Mouse (Mus musculus) MEL (cell line): ENCODE measurements around the gene Icam5. TPM values are rescaled to one million over a fixed set of nuclear protein-coding genes. Genes with fewer than 3 reads are reported as not detected.

ENCODE experiments used
- DNase-seq: peaks from one replicate; pipeline ENCODE4 v3.0.0; 2011; ENCODE audit warnings: low read depth, low spot score
- H3K27ac ChIP-seq: 2 replicates; pipeline ENCODE4 v1.5.1; 2012; ENCODE audit warnings: low read depth, mild to moderate bottlenecking, control low read depth, low read length, moderate library complexity; ENCODE audit not compliant: control insufficient read depth
- H3K27me3 ChIP-seq, 2 experiments: fragments of 150-350 bp in 1 of 2; sonication (generic) in 1 of 2; 2 replicates each; pipeline ENCODE4 v1.6.1; 2012; ENCODE audit warnings: low read length in 2 of 2, mild to moderate bottlenecking in 2 of 2, improper control_type of control experiment in 1 of 2, moderate library complexity in 1 of 2; ENCODE audit not compliant: insufficient read depth in 2 of 2, control insufficient read depth in 1 of 2
- H3K36me3 ChIP-seq, 2 experiments: 2 replicates each; pipeline ENCODE4 v1.6.1; 2012 to 2014; ENCODE audit warnings: low read length in 2 of 2, improper control_type of control experiment in 1 of 2, inconsistent platforms in 1 of 2, mild to moderate bottlenecking in 1 of 2; ENCODE audit not compliant: insufficient read depth in 2 of 2, control insufficient read depth in 1 of 2
- H3K4me1 ChIP-seq, 2 experiments: fragments of 150-350 bp in 1 of 2; sonication (generic) in 1 of 2; 2 replicates each; pipeline ENCODE4 v1.6.1; 2012; ENCODE audit warnings: low read length in 2 of 2, improper control_type of control experiment in 1 of 2, mild to moderate bottlenecking in 1 of 2; ENCODE audit not compliant: insufficient read depth in 2 of 2, control insufficient read depth in 1 of 2
- H3K4me3 ChIP-seq, 2 experiments: fragments of 150-350 bp in 1 of 2; sonication (generic) in 1 of 2; 2 replicates each; pipeline ENCODE4 v1.5.1; 2012; ENCODE audit warnings: low read depth in 2 of 2, low read length in 2 of 2, mild to moderate bottlenecking in 2 of 2, moderate library complexity in 2 of 2, control low read depth in 1 of 2, improper control_type of control experiment in 1 of 2; ENCODE audit not compliant: control insufficient read depth in 1 of 2, insufficient read depth in 1 of 2
- H3K79me2 ChIP-seq: 2 replicates; pipeline ENCODE4 v1.6.1; 2012; ENCODE audit warnings: mild to moderate bottlenecking, low read length, moderate library complexity; ENCODE audit not compliant: control insufficient read depth, poor library complexity, insufficient read depth
- H3K9ac ChIP-seq: 2 replicates; pipeline ENCODE4 v1.6.1; 2012; ENCODE audit warnings: low read depth, mild to moderate bottlenecking, control low read depth, low read length, moderate library complexity; ENCODE audit not compliant: control insufficient read depth, poor library complexity, severe bottlenecking
- H3K9me3 ChIP-seq: fragments of 150-350 bp; sonication (generic); replicated peaks from 2 replicates; pipeline ENCODE4 v1.6.1; 2012; ENCODE audit warnings: mild to moderate bottlenecking, low read length, improper control_type of control experiment, moderate library complexity; ENCODE audit not compliant: insufficient read depth
- BHLHE40 ChIP-seq: IDR thresholded peaks from 2 replicates; pipeline ENCODE4 v1.6.1; 2012; ENCODE audit warnings: low read depth, mild to moderate bottlenecking, inconsistent platforms, low read length, improper control_type of control experiment, borderline replicate concordance
- CHD1 ChIP-seq: IDR thresholded peaks from 2 replicates; pipeline ENCODE4 v1.6.1; 2012; ENCODE audit warnings: low read depth, mild to moderate bottlenecking, inconsistent platforms, low read length, improper control_type of control experiment
- CHD2 ChIP-seq: IDR thresholded peaks from 2 replicates; pipeline ENCODE4 v1.6.1; 2011; ENCODE audit warnings: low read length, improper control_type of control experiment
- CTCF ChIP-seq, 3 experiments: IDR thresholded peaks in 2 of 3; conservative IDR thresholded peaks in 1 of 3; 2 replicates each; pipeline ENCODE4 v1.5.1; 2011 to 2012; ENCODE audit warnings: low read length in 3 of 3, low read depth in 2 of 3, mild to moderate bottlenecking in 2 of 3, improper control_type of control experiment in 1 of 3, inconsistent platforms in 1 of 3, mixed read lengths in 1 of 3, moderate library complexity in 1 of 3; ENCODE audit not compliant: control insufficient read depth in 1 of 3, insufficient read depth in 1 of 3, poor library complexity in 1 of 3, severe bottlenecking in 1 of 3
- EP300 ChIP-seq, 2 experiments: IDR thresholded peaks; 2 replicates each; pipeline ENCODE4 v1.6.1; 2011; ENCODE audit warnings: improper control_type of control experiment in 2 of 2, low read length in 2 of 2, low read depth in 1 of 2, mild to moderate bottlenecking in 1 of 2
- GATA1 ChIP-seq: IDR thresholded peaks from 2 replicates; pipeline ENCODE4 v1.6.1; 2011; ENCODE audit warnings: low read depth, low read length, improper control_type of control experiment
- KAT2A ChIP-seq: conservative IDR thresholded peaks from 2 replicates; pipeline ENCODE4 v1.6.1; 2012; ENCODE audit warnings: low read depth, low read length, improper control_type of control experiment, inconsistent platforms
- MYC ChIP-seq: IDR thresholded peaks from 2 replicates; pipeline ENCODE4 v1.6.1; 2011; ENCODE audit warnings: low read depth, mild to moderate bottlenecking, low read length, improper control_type of control experiment, moderate library complexity
- NELFE ChIP-seq: IDR thresholded peaks from 2 replicates; pipeline ENCODE4 v1.6.1; 2011; ENCODE audit warnings: low read depth, low read length, improper control_type of control experiment
- POLR2AphosphoS2 ChIP-seq: IDR thresholded peaks from 2 replicates; pipeline ENCODE4 v1.6.1; 2011; ENCODE audit warnings: low read length, improper control_type of control experiment
- POLR2AphosphoS5 ChIP-seq: IDR thresholded peaks from 2 replicates; pipeline ENCODE4 v1.6.1; 2012; ENCODE audit warnings: low read depth, borderline replicate concordance, mild to moderate bottlenecking, inconsistent platforms, low read length, moderate library complexity, mixed read lengths
- RCOR1 ChIP-seq: IDR thresholded peaks from 2 replicates; pipeline ENCODE4 v1.6.1; 2012; ENCODE audit warnings: low read depth, mild to moderate bottlenecking, inconsistent platforms, low read length, improper control_type of control experiment
- SIN3A ChIP-seq: IDR thresholded peaks from 2 replicates; pipeline ENCODE4 v1.6.1; 2012; ENCODE audit warnings: low read length, improper control_type of control experiment, inconsistent platforms
- TAL1 ChIP-seq: IDR thresholded peaks from 2 replicates; pipeline ENCODE4 v1.6.1; 2012; ENCODE audit warnings: mild to moderate bottlenecking, inconsistent platforms, low read length, moderate library complexity, mixed read lengths
- TBP ChIP-seq: IDR thresholded peaks from 2 replicates; pipeline ENCODE4 v1.8.0; 2011; ENCODE audit warnings: low read depth, low read length, improper control_type of control experiment
- polyA plus RNA-seq, 2 experiments: library from polyadenylated mRNA; stranded (reverse) in 1 of 2; unstranded in 1 of 2; fragments of >175 nt in 1 of 2; fragments of >200 nt in 1 of 2; gene quantifications; 2 replicates each; pipeline versions ENCODE4 v1.2.1 to v1.2.4; 2012; ENCODE audit warnings: low replicate concordance in 2 of 2, low read depth in 1 of 2; ENCODE audit not compliant: insufficient read length in 2 of 2, insufficient read depth in 1 of 2, missing spikeins in 1 of 2
- total RNA-seq: library from RNA; depleted of rRNA; stranded (reverse); fragments of 300-350 nt; gene quantifications from 2 replicates; pipeline ENCODE4 v1.2.3, GENCODE M21; 2012

Gene Icam5
- total and polyA plus RNA-seq, 3 experiments, result 4.8 to 9.5 TPM; not detected in 1

DNA sequence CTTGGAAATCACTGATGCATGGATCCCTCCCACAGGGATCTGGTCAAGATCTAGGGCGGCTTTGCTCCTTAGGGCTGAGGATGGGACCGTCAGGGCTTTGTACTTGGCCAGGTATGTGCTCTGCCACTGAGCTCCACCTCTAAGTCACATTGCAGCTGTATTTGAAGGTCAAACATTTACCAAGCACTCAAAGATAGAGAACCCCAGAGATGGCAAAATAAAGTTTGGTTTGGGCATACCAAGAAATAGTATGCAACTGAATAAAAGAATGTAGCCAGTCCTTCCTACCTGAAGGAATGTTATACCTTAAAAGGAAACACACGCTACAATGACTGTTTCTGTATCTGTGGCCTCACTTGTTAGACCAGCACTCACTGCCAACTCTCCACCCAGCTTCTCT is 10.5 kb upstream of the Icam5 start:
- no peak overlapping the region for H3K4me3 ChIP-seq
- H3K4me1 ChIP-seq, result peaks cover 11 to 22% of the 10 kb centered on the region in 2 experiments
- no peak overlapping the region for H3K9ac ChIP-seq
- TF ChIP-seq POLR2AphosphoS2, result no peak
- TF ChIP-seq SIN3A, result no peak
- no peak for TF ChIP-seq CHD1
- TF ChIP-seq TAL1, result no peak
- no peak for TF ChIP-seq RCOR1
- TF ChIP-seq TBP, result no peak
- TF ChIP-seq KAT2A, result no peak
- TF ChIP-seq GATA1, result no peak
- TF ChIP-seq MYC, result no peak
- TF ChIP-seq EP300 (IDR thresholded peaks at IDR 0.05; ENCODE audit: low read depth in 1 of 2, low read length in 2 of 2), result no peak
- peaks cover 0 to 17% of the 10 kb centered on the region in 2 experiments; a peak in 2 of 4 replicates for H3K36me3 ChIP-seq
- peaks cover 8% of the 10 kb centered on the region for H3K79me2 ChIP-seq
- H3K27me3 ChIP-seq, result no peaks in the 10 kb centered on the region
- H3K27ac ChIP-seq, result no peak overlapping the region
- no peak for DNase-seq
- no peaks in the 10 kb centered on the region for H3K9me3 ChIP-seq

DNA sequence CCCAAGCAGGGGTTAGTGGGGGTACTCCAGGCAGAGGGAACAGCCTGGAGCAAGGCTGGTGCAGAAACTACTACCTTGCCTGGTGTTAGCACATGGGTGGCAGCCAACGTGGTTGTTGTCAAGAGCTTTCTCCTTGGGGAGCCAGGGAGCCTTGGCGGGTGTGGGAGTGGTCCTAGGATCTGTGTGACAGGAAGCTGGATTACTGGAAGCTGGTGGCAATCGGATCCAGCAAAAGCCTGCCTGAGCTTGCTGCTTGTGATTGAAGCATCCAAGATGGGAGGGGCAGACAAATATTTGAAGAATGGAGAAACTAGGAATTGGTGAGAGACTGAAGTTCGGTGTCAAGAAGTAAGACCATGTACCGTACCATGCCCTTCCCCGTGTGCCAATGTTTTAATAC is 9.6 kb upstream of the Icam5 start:
- Histone ChIP-seq H3K4me3 (no peak overlapping the region), H3K36me3 (peaks cover 0 to 9% of the 10 kb centered on the region in 2 experiments; a peak in 2 of 4 replicates), H3K9me3 (no peaks in the 10 kb centered on the region), H3K79me2 (peaks cover under 1% of the 10 kb centered on the region; the same call in 1 of the 2 replicates), H3K27ac (no peak overlapping the region), H3K9ac (no peak overlapping the region), H3K27me3 (no peaks in the 10 kb centered on the region), H3K4me1 (peaks cover 2 to 14% of the 10 kb centered on the region in 2 experiments)
- no peak for DNase-seq
- TF ChIP-seq POLR2AphosphoS5, result no peak
- TF ChIP-seq BHLHE40, result no peak
- no peak for TF ChIP-seq NELFE
- no peak for TF ChIP-seq EP300 (IDR thresholded peaks at IDR 0.05; ENCODE audit: low read depth in 1 of 2, low read length in 2 of 2)
- no peak for TF ChIP-seq POLR2AphosphoS2
- TF ChIP-seq CHD2, result no peak

DNA sequence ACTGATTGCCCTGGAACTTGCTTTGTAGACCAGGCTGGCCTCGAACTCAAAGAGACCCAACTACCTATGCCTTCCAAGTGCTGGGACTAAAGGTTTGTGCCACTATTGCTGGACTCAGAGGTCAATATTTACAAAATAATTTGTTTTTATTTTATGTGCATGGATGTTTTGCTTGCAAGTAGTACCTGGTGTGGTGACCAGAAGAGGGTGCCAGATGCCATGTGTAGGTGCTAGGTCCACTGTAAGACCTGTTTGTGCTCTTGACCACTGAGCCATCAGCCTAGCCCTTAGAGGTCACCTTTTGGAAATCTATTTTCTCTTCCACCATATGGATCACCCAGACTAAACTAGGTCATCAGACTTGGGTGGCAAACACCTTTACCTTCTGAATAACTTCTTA is 9.1 kb upstream of the Icam5 start:
- no peak overlapping the region for H3K9ac ChIP-seq
- no peaks in the 10 kb centered on the region for H3K79me2 ChIP-seq
- TF ChIP-seq CTCF (IDR thresholded peaks at IDR 0.05 in 2 of 3, conservative IDR thresholded peaks at IDR 0.05 in 1 of 3; ENCODE audit: control insufficient read depth in 1 of 3, insufficient read depth in 1 of 3, low read depth in 2 of 3, low read length in 3 of 3, poor library complexity in 1 of 3, severe bottlenecking in 1 of 3), result peak in 1 of 3 experiments; percentile 23; a peak in 1 of 6 replicates
- TF ChIP-seq SIN3A, result no peak
- H3K27ac ChIP-seq, result no peak overlapping the region
- H3K27me3 ChIP-seq, result no peaks in the 10 kb centered on the region
- H3K4me1 ChIP-seq, result peaks cover 0 to 14% of the 10 kb centered on the region in 2 experiments; a peak in 2 of 4 replicates
- H3K4me3 ChIP-seq, result no peak overlapping the region
- peaks cover 0 to 8% of the 10 kb centered on the region in 2 experiments; a peak in 2 of 4 replicates for H3K36me3 ChIP-seq
- no peak for DNase-seq
- no peaks in the 10 kb centered on the region for H3K9me3 ChIP-seq
